Mouse (Mus musculus) spleen, adult 12 weeks (tissue): ENCODE measurements at regions not wholly inside any gene's neighbourhood (a gene's known extent, or its start where the extent isn't known, plus 50 kb on each side); places are given as distances from the start of the nearest gene placed in this dataset.

Source experiments
- DNase-seq: peaks from one replicate; pipeline ENCODE4 v3.0.0; 2022; ENCODE audit warnings: low spot score

DNA sequence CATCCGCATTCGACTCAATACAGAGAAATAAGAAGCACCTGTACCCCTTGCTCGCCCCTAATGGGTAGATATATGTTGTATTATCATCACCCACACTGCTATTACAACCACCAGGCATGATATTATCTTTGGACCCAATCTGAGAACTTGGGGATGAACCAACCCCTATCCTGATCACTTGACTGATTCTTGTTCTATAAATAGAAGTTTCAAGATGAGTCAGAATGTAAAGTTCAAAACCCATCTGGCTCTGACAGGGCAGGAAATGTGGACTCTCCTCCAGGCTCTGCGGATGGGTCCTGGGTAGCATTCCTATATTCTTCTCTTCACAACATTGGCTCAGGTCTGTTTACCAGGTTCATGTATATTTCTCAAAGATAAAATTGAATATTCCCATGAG, 61.9 kb upstream of the Pard3b start:
- no peak for DNase-seq

DNA sequence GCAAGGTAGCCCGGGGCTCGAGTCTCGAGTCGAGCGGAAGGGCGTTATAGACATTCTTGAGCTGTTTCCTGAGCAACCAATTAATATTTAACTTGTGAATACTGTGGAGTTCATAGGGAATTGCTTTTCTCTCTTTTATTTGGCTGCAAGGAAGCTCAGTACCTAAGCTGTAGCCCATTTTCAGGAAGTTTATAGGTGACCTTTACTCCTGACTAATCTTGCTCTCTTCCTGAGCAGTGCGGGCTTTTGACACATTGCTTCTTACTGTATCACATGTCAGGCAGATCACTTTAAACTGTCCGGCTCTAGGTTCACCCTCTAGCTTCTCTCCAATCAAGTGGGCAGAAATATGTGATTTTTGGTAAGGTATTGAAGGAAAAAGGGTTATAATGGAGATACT, 51.4 kb upstream of the Pard3b start:
- DNase-seq = no peak
